Mouse (Mus musculus) WW6 (cell line): Measurements from ENCODE around the gene Tarm1.

Experiments used
- DNase-seq: peaks from one replicate; pipeline ENCODE4 v3.0.0-alpha.2; 2013; ENCODE audit warnings: low read depth, low spot score

The Tarm1 gene

DNA sequence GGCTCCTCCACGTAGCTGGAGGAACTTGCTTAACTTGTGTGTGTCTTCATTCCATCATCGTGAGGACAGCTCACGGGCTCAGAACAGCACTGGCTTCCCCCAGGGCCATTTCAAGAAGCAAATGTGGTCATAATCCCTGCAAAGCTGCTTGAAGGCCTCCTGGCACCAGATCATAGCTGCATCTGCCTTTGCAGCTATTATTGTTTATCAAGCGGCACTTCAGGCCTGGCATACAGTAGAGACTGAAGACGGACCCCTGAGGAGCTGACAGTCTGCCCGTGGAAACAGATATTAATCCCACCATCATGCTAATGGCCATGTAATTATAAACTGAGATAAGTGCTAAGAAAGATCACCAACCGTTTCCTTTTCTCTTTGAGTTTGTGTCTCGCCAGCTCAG is 61.9 kb downstream of the Tarm1 start:
- no peak for DNase-seq

DNA sequence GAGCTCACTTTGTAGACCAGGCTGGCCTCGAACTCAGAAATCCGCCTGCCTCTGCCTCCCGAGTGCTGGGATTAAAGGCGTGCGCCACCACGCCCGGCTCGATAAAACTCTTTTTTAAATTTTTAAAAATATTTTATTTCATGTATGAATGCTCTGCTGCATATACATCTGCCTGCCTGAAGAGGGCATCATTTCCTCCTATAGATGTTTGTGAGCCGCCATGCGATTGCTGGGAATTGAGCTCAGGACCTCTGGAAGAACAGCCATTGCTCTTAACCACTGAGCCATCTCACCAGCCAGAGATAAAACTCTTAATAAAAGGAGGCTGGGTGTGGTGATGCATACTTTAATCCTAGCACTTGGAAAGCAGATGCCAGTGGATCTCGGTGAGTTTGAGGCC is 62.4 kb downstream of the Tarm1 start:
- DNase-seq = no peak

DNA sequence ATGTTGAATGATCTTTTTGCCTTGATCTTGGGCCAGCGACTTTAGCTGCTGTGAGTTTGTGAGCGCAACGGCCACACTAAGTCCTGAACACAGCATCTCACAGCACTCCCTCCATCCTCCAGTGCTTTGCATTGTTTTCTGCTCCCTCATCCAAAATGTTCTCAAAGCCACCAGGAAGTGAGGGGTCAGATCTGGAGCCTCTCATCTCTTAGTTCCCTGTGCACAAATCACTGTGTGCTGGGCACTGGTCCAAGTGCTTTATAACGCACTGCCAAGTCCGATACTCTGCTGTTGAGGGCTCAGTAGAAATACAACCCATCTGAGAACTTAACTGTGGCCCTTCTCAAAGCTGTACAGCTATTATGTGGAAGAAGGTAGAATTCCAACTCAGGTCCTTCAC is 64.5 kb downstream of the Tarm1 start:
- no peak for DNase-seq
